Mouse (Mus musculus) ES-Bruce4 (cell line): ENCODE data around the gene Mageb3.
"Not testable (repeated sequence)": the region's sequence is repeated elsewhere in the genome, so short reads cannot be mapped to it uniquely, and the experiment has no call there.

Source experiments
- CTCF ChIP-seq: IDR thresholded peaks from one replicate; pipeline ENCODE4 v1.8.1; 2011; ENCODE audit warnings: low read depth, low read length
- EP300 ChIP-seq: IDR thresholded peaks from 2 replicates; pipeline ENCODE4 v1.6.1; 2011; ENCODE audit warnings: low read depth, low read length; ENCODE audit not compliant: insufficient read depth
- POLR2A ChIP-seq: IDR thresholded peaks from one replicate; pipeline ENCODE4 v1.8.1; 2011; ENCODE audit warnings: low read length; ENCODE audit not compliant: insufficient read depth

DNA sequence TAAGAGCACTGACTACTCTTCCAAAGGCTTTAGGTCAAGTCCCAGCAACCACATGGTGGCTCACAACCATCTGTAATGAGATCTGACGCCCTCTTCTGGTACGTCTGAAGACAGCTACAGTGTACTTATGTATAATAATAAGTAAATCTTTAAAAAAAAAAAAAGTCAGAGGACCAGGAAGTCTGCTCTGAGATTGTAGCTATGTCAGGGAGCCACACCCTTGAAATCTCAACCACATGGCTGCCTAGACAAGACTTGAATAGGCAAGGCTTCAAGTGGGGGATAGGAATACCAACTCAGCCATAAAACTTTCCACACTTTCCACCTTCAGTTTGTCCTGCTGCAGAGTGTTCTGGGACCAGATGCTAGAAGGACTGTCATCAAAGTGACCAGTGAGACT, 18.3 kb downstream of the Mageb3 start:
- TF ChIP-seq CTCF, POLR2A, EP300: not testable (repeated sequence)
